Mouse (Mus musculus) CH12.LX (cell line): ENCODE measurements at regions not wholly inside any gene's neighbourhood (a gene's known extent, or its start where the extent isn't known, plus 50 kb on each side); places are given as distances from the start of the nearest gene placed in this dataset.

Source experiments
- CTCF ChIP-seq, 2 experiments: IDR thresholded peaks in 1 of 2; conservative IDR thresholded peaks in 1 of 2; 2 replicates each; pipeline ENCODE4 v1.5.1; 2011 to 2012; ENCODE audit warnings: low read depth in 2 of 2, low read length in 2 of 2, improper control_type of control experiment in 1 of 2, inconsistent platforms in 1 of 2, mild to moderate bottlenecking in 1 of 2, moderate library complexity in 1 of 2
- MYC ChIP-seq: IDR thresholded peaks from 2 replicates; pipeline ENCODE4 v1.6.1; 2011; ENCODE audit warnings: low read depth, mild to moderate bottlenecking, improper control_type of control experiment, low read length
- ZC3H11A ChIP-seq: IDR thresholded peaks from 2 replicates; pipeline ENCODE4 v1.6.1; 2012; ENCODE audit warnings: low read depth, mild to moderate bottlenecking, inconsistent platforms, low read length, improper control_type of control experiment

GRCm38 (mm10) chr3:34825036-34825435, 174.8 kb downstream of the Sox2 start:
- TF ChIP-seq CTCF (conservative IDR thresholded peaks at IDR 0.05 in 1 of 2, IDR thresholded peaks at IDR 0.05 in 1 of 2; ENCODE audit: low read depth in 2 of 2, low read length in 2 of 2) (no peak), MYC (no peak), ZC3H11A (no peak)
